Mouse (Mus musculus) kidney, adult 8-10 months (tissue): ENCODE data around the gene Lmo3.

Source experiments
- DNase-seq, 2 experiments: peaks; one replicate each; pipeline ENCODE4 v3.0.0; 2022

The Lmo3 gene

DNA sequence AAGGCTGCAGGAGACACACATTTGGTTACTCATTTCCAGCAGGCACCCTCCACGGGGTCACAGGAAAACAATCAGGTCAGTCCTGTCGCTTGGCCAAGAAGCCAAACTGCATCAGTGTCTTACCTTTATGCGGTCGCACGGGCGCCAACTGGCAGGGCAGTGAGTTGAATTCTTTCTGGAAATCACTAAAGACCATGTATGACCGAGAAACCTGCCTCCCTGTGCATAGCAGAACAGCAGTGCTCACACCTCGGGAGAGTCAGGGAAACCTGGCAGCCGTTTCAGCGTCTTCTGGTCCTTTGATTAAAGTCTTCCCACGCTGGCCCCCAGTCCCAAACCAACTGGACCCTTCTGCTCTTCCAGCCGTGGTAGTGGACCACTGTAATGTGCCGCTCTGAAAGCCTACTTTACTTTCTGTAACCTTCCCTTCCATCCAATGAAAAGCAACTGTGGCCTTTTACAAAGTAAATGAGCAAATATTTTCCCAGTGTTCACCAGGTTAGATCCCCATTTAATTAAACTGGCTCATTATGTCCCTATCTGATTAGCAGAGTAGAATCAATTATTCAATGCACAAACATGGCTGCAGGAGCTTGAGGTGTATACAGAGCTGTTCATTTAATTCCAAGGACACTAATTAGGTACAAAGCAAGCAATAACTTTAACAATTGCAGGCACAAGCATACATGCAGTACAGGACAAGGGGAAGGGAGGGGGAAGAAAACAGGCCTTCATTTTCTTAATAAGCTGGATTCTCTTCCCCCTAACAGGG is at the start of gene Lmo3:
TSS of gene Lmo3 (minus strand) at position 235 of the 772 bp plus-strand sequence.
- peak; percentile 3 to 4 for DNase-seq

DNA sequence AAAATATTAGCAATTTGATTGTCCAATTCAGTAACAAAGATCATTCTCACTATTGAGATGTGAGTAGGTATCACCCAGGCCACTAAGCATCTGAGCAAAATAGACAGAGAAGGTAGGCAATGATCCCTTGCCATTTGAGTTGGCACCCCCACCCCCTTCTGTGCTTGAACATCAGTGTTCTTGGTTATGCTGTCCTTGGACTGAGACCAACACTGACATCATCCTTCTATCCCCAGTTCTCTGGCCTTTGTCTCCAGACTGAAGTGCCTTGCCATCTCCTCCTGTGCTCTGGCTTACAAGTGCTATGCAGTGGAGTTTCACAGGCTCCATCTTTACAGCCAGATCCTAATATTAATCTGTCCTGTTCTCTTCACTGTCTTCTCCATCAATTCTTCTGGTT is 39.0 kb upstream of the Lmo3 start:
- no peak for DNase-seq

DNA sequence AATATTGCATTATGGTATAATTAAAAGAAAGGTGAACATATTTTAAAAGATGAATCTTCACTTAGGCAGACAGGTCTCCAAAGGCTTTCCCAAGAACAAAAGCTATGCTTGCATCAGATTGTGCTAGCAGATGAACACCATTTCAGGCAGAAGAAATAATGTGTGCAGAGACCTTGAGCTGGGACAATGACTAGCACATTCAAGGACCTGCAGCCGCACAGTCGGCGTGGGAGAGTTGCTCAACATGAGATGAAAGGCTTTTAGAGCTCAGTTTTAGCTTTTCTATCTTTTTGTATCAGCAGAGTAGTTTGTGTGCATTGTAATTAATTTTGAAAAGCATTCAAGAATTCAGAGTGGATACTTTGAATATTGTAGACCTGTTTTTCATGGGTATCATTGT is 36.6 kb upstream of the Lmo3 start:
- no peak for DNase-seq

DNA sequence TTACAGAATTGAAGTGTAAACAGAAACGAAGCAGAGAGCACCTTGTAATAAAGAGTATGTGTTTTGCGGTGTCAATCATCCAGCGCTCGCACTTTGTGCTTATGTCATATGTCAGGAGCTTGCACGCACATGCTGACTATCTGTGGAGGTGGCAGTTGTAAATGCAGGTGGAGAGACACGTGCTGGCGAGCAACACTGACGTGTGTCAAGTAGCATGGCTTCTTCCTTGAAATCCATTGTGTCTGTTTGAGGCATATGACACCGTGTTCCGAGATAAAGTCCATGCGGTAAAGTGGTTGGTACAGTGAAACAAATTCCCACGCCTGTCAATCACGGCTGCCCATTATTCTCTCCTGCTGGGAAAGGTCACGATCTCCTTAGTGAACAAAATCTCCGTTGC is 15.2 kb upstream of the Lmo3 start:
- no peak for DNase-seq

DNA sequence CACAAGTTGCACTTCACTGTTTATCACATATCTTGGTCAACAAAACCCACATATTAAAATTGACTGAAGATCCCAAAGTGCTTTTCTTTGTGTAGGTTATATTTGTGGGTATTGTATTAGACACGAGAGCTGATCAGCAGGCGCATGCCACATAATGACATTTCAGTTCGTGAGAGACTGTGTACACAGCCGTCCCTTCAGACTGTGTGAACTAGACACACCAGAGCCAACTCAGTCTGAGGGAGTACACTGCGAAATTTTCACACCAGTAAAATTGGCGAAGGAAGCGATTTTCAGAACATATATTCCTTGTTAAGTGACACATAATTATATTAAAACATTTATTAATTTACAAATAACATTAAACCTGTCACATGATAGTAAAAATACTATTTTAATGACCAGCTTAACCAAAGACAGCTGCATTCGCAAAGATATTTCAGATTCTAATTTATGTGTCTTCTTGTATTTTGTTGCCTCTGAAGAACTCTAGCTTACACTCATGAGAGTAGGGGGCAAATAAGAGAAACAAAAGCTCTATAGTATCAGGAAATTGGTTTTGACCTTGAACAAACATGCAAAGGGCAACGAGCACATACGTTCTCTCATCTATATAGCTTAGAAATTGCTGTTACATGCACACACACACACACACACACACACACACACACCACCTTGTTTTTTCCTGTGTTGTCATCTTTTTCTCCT is 14.4 kb upstream of the Lmo3 start:
- DNase-seq = no peak

DNA sequence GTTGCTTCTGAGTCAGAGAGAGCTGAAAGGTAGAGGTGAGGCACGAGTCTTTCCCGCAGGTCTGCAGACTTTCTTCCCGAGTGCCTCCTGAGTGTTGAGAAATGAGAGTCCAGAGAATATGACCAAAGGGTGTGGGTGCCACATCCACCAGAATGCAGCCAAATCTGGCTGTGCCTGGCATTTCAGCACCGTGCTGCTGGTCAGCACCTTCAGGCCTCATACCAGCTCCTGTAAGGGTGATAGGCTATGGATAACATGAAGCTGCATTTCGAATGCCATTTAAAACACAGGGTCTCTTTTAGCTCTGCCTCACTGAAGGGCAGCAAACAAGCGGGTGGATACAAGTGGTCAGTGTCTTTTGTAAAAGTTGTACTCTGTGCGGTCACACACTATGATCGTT is 1.5 kb upstream of the Lmo3 start:
- DNase-seq = no peak

DNA sequence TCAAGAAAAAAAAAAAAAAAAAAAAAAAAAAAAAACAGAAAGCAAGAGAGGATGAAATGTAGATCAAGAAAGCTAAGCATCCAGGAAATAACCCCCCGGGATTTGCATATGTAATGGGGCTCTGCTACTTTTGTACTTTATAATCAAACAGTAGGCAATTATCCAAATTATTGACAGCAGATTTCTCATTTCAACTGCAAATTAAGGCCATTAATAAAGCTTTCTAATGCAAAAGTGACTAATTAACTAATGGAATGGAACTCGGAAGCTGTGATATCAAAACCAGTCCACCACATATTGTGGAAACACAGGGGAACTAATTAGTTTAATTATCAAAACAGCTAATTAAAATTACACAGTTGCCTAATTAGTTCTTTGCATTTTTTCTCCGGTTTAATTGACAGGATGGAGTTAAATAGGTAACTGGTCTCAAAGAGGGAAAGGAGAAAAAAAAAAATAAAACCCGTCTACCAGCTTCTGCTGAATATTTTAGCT is 785 bp upstream of the Lmo3 start:
- DNase-seq = no peak

DNA sequence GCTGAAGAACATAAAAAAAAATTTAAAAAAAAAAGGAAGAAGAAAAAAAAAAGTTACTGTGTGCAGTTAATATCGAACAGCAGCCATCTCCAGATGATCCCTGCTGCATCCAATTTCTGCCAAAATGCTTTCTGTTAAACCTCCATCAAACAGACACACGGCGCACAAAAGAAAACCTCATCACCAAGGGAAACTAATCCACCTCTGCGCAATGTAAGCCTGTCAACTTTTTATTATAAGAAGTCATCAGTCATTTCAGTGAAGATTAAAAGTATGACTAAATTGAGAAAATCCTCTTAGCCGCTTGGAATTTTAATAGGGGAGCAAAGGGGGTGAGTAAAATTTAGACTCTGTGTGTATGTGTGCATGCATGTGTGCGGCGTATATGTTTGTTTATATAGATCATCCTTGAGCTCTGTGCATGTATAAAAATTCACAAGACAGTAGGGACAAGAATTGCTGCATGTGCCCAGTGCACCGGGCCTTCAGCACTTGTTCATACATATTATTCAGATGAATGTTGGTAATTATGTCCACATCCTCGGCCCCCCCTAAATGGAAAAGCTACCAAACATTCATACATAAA is 1.2 kb downstream of the Lmo3 start:
- no peak for DNase-seq

DNA sequence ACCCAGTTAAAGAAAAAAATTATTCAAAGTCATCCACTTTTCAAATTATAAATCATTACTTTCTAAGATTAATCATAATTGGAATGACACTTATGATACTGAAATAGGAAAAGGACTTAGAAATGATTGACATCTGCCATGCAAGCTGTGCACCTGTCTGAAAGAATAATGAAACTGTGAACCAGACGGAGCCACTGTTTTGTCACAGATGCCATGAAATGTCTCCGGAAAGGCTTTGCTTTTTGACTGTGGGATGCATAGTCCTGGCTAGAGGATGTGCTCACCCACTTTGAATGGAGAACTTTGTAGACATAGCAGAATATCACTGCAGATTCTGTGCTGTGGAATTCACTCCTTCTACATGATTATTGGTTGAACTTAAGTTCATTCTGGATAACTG is 18.4 kb downstream of the Lmo3 start:
- no peak for DNase-seq

DNA sequence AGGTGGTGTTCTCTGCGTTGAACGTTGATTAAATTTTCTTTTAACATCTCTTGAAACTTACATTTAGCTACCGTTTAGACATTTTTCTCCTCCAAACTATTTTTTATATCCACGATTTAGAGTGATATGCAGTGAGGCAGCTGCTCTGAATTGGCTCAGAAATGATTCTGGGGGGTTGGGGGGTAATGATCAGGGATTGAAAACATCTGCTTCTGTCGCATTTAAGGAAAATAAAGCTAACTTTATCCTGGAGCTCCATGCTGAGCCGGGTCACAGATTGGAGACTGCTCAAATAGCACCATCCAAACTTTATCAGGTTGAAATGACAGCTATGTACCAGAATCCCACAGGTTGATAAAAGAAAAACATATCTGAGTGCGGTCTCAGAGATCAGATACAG is 29.6 kb downstream of the Lmo3 start:
- no peak for DNase-seq

DNA sequence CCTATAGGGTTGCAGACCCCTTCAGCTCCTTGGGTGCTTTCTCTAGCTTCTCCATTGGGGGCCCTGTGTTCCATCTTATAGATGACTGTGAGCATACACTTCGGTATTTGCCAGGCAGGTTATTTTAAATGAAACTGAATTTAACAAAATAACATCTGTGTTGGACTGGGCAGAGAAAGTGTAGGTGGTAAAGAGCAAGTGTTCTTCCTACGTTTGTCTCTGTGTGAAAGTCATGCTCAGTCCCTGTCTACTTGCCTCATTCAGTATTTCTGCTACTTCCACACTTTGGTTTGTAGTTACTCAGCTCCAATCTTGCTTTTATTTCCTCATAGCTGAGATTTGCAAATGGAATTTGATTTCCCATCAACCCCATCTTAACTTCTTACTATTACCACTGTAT is 46.9 kb downstream of the Lmo3 start:
- no peak for DNase-seq

DNA sequence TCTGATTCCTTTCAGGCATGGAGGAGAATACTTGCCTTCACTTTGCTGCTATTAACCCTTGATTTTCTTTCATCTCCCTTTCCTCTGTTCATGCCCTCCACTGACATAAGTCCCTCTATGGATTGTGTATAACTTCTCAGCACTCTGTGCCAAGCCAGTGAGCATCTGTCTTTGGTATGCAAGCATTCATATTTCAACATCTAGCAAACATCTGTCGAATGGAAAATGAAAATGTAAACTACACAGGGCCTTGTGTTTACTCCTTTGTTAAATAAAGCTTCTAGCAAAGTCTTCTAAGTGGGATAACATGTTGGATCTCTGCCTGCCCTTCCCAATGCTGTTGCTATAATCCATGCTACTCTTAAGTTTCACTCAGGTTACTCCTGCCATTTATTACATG is 75.1 kb downstream of the Lmo3 start:
- no peak for DNase-seq

DNA sequence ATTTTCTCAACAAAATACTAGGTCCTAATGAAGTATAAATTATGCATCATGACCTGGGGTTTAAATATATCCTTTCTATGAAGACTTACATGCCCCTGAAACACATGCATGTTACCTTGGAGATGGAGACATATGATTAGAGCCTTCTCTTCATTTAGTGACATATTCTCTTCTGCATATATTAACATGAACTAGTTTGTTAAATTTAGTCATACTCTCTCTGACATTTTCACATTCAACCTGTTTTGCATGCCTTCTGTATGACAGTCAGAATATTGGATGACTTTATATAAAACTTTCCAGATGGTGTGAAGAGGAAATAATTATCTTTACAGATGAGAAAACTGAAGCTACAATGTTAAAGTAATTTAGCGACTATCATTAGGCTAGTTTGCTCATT is 77.8 kb downstream of the Lmo3 start:
- no peak for DNase-seq

DNA sequence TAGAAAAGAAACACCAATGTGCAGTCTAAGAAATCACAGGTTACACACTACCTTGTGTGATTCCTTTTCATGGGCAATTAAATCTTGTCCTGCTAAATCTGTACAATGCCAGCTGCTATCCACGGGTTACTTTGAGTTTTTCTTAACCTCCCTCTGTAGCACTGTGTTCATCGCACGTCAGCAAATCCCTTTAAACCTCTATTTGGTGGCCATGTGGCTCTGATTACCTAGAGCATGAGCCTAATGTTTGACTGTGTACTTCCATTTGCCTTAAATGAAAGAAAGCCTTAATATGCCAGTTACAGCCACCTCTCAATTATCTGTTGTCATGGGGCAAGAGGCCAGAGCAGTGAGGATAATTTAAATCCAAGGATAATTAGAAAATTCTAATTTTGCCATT is 98.9 kb downstream of the Lmo3 start:
- DNase-seq = no peak

DNA sequence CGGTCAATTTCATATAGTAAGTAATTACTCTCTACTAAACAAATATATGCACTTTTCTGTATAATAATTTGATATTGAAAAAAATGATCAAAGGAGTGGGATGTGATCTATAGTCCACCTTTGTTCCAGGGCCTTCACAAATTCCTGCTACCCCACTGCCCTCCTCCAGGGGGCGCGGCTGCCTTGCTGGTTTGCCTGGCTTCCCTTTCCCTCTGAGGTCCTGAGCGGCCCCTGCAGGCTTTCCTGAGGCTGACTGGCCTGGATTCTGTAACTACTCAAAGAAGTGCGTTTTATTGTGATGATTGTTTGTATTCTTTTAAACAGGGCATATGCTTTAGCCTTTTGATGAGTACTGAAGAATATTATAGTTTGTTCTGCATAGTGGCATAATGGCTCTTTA is 104.2 kb downstream of the Lmo3 start:
- DNase-seq = peak; percentile 18 to 50

DNA sequence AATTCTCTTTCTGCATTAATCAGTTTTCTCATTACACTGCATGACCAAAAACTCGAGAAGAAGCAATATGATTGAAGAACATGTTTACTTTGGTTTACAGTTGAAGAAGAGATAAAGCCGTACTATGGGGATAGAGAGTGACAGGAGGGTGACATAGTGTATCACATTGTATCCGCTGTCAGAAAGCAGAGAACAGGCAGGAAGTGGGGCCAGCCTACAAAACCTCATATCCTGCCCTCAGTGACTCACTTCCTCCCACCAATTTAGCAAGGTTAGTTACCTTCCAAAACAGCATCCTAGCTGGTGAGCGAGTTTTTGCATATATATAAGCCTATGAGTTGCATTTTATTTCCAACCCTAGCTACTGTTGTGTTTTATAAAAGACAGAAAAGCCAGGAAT is 112.6 kb downstream of the Lmo3 start:
- no peak for DNase-seq

DNA sequence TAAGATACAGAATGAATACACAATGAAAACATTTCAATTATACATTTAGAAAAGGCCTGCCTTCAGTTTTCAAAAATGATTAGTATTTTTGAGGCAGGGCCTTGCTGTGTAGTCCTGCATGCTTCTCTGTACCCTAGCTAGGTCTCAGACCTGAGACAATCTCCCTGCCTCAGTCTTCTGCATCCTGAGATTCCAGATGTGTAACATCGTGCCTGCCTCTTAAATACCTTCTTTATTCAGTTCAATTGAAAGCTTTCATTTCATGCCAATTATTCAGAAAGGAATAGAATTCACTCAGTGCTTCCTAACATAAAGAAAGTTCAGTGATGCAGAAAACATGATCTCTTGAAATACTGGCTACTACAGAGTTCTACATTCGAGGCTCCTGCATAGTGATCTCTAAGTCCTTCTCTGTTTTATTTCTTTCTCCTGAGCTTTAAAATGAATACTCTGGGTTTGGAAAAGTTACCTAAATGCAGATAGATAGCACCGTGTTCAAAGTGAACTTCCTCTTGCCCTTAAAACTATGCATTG is 137.2 kb downstream of the Lmo3 start:
- DNase-seq = no peak

DNA sequence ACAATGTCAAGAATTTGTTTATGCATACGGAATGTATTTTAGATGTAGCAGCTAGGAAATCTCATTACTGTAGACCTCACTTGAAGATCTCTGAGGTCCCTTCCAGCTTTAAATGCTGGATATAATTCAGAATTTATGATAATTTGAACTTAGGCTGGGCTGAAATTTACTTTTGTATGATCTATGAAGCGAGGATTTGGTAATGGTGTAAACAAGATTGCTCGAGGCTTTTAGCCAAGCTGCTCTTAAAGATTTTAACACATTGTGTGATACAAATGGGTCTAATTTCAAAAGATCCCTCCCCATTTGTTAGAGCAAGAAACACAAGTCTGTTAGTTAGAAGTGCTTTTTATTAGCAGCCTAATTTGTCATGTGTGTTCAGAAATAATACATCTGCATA is 144.4 kb downstream of the Lmo3 start:
- no peak for DNase-seq

DNA sequence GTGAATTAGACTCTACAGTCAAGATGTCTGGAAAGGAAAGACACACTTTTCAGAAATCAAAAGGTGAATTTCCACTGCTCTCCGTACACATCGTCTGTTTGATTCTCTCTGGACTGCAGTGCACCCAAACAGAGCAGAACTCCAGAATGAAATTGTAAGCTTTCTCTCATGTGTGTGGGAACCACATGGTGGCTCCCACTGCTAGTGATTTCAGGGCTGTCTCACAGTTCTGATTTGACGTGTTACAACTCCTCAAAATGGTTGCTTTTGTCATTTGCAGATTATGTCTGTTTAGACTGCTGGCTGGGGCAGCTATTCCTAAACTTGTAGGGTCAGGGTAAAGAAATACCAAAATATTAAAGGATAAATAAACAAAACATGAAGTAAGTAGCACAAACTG is 145.0 kb downstream of the Lmo3 start:
- no peak for DNase-seq

DNA sequence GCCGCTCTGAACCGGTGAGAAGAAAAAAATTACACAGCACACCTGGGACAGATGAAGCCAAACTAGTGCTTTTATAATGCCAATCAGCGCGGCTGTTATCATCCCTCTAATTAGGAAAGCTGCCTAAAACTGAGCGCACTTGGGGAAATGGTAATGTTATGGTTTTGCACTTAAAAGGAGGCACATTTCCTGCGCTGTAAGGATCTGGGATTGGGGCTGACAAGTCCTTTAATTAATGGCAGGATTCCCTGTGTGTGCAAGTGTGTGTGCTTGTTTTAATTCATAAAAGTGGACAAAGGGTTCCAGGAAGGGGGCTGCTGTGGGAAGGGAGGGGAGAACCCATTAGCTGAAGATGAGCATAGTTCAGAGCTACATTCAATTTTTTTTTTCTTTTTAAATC is 154.4 kb downstream of the Lmo3 start:
- no peak for DNase-seq

DNA sequence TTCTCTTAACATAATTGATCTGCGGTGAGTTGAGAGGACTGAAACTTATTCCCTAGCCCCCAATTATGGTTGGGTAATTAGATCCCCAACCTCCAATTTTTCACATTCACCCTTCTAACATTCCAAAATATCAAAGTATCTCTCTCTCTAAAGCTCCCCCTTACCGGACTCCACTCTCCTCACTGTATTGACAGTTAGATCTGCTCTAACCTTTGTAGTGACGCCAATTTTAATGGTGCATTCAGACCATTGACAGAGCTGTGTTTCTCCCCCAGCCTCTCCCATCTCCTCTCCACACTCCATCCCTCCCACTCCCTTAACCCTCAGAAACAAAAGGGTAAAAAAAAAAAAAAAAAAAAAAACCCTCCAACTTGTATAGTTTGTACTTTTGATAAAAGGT is 154.9 kb downstream of the Lmo3 start:
- no peak for DNase-seq

DNA sequence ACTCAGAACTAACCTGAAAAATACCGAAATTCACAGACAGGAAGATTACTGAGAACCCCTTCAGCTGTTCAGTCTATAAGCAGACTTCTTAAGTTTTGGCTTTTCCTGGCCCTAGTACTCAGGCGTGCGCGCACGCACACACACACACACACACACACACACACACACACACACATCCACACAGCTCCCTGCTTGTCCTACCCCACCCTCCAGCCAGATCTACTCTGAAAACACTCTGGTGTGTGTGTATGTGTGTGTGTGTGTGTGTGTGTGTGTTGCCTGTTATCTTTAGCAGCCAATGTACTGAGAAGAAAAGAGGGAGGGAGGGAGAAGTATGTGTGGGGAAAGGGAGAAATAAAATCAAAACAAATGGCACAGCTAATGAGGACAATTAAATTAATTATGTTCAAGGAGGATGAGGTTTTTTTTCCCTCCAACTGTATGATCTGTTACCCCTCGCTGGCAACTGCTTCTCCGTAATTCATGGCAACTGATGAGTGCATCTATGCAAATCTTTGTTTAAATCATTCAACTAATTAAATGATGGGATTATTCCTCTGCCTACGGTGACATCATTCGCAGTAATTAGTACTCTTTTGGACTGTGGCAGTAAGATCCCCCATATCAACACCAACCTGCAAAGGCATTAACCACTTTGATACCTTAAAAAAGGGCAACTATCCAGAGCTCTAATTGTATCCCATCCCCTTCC is 157.1 kb downstream of the Lmo3 start:
- no peak for DNase-seq

DNA sequence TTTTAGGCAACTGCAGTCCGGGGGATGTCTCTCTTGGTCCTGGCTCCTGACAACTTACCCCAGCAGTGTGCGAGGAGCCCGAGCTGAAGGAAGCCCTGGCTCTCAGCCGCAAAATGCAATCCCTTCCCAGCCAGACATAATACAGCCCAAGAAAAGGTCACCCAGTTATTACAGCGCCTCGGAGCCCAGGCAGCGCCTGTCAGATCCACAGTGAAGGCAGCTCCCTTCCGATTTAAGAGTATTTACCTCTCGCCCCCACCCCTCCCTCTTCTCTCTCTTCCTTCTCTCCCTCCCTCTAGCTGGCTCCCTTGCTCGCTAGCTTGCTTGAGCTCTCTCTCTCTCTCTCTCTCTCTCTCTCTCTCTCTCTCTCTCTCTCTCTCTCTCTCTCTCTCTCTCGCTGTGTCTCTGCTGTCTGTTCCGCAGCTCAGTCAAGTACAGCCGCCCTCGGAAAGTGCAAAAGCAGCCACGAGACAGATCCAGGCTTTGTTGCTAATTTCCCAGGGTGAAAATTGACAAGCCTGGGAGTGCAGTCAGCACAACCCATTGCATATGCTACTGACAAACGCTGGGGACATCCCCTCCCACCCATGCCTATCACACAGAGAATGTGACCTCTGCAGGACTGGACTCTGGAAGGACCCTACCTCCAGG is 159.0 kb downstream of the Lmo3 start:
- no peak for DNase-seq
